Mouse (Mus musculus) kidney, embryonic 16.5 days (tissue): Measurements from ENCODE around the gene Cerkl. TPM values are rescaled to one million over a fixed set of nuclear protein-coding genes. Genes with fewer than 3 reads are reported as not detected.
A peak's percentile ranks its signal among the peaks of the same experiment; 100 is the strongest.

Source experiments
- ATAC-seq: fragments of 200-750 bp; cut with Nextera tagmentation; 2 replicates; pipeline ENCODE4 v1.8.0; 2017; ENCODE audit warnings: moderate TSS enrichment; ENCODE audit not compliant: low FRiP score, low TSS enrichment
- H3K27ac ChIP-seq: fragments of 300-500 bp; sonication (generic); 2 replicates; pipeline ENCODE4 v1.5.1; 2014; ENCODE audit warnings: low read length
- H3K27me3 ChIP-seq: fragments of 300-500 bp; sonication (generic); 2 replicates; pipeline ENCODE4 v1.6.1; 2014; ENCODE audit warnings: low read length, control low read depth, mixed read lengths; ENCODE audit not compliant: insufficient read depth
- H3K36me3 ChIP-seq: fragments of 300-500 bp; sonication (generic); 2 replicates; pipeline ENCODE4 v1.6.1; 2014; ENCODE audit warnings: low read length, control low read depth, mixed read lengths; ENCODE audit not compliant: insufficient read depth
- H3K4me1 ChIP-seq: fragments of 300-500 bp; sonication (generic); 2 replicates; pipeline ENCODE4 v1.6.1; 2014; ENCODE audit warnings: low read length, control low read depth, mixed read lengths; ENCODE audit not compliant: insufficient read depth
- H3K4me2 ChIP-seq: fragments of 300-500 bp; sonication (generic); replicated peaks from 2 replicates; pipeline ENCODE4 v1.6.1; 2014; ENCODE audit warnings: low read depth, low read length
- H3K4me3 ChIP-seq: fragments of 300-500 bp; sonication (generic); 2 replicates; pipeline ENCODE4 v1.5.1; 2014; ENCODE audit warnings: mild to moderate bottlenecking, low read length
- H3K9ac ChIP-seq: fragments of 300-500 bp; sonication (generic); replicated peaks from 2 replicates; pipeline ENCODE4 v1.6.1; 2014; ENCODE audit warnings: low read length
- H3K9me3 ChIP-seq: fragments of 300-500 bp; sonication (generic); 2 replicates; pipeline ENCODE4 v1.6.1; 2016; ENCODE audit warnings: low read length, control low read depth
- WGBS: fragments of 180-500 bp; shearing (Covaris S2); extraction: QIAGEN DNeasy Blood & Tissue Kit; methylation state at CpG from one replicate; pipeline ENCODE4 v1.1.7; 2014; 5-methylcytosine and 5-hydroxymethylcytosine counted together
- polyA plus RNA-seq: library from polyadenylated mRNA; unstranded; fragments of >200 nt; fragmentation: Nextera tagmentation; extraction: Ambion mirVana; gene quantifications from 2 replicates; pipeline ENCODE4 v1.2.1, GENCODE M21; 2015

Cerkl gene
- polyA plus RNA-seq, 1 experiment from 2014 or later: 1.8 TPM

- no peak for ATAC-seq
- Histone ChIP-seq H3K4me2 (no peak overlapping the region), H3K36me3 (no peaks in the 10 kb centered on the region), H3K9ac (no peak overlapping the region), H3K4me1 (no peaks in the 10 kb centered on the region), H3K27ac (no peak overlapping the region), H3K9me3 (no peaks in the 10 kb centered on the region), H3K4me3 (no peak overlapping the region), H3K27me3 (no peaks in the 10 kb centered on the region)
- 86% methylated on average over 7 of the region's 7 CpGs for WGBS
These were observed 42.1 kb downstream of the Cerkl start for GRCm38 (mm10) chr2:79414505-79414904.

GRCm38 (mm10) chr2:79410903-79411255, 45.7 kb downstream of the Cerkl start:
- Histone ChIP-seq H3K9me3 (no peaks in the 10 kb centered on the region), H3K4me1 (no peaks in the 10 kb centered on the region), H3K9ac (no peak overlapping the region), H3K4me2 (no peak overlapping the region), H3K4me3 (no peak overlapping the region), H3K36me3 (no peaks in the 10 kb centered on the region), H3K27me3 (no peaks in the 10 kb centered on the region), H3K27ac (peak overlapping the region; percentile 6; the same call in 1 of the 2 replicates)
- 63% methylated on average over 3 of the region's 3 CpGs for WGBS
- ATAC-seq: peak; percentile 59; the same call in 1 of the 2 replicates

GRCm38 (mm10) chr2:79410247-79410902, 46.2 kb downstream of the Cerkl start:
- Histone ChIP-seq H3K4me2 (no peak overlapping the region), H3K9ac (no peak overlapping the region; the same call in 1 of the 2 replicates), H3K4me3 (no peak overlapping the region), H3K9me3 (no peaks in the 10 kb centered on the region), H3K4me1 (no peaks in the 10 kb centered on the region), H3K36me3 (no peaks in the 10 kb centered on the region), H3K27me3 (no peaks in the 10 kb centered on the region), H3K27ac (peak overlapping the region; percentile 6; the same call in 1 of the 2 replicates)
- ATAC-seq: no peak
- 70% methylated on average over 15 of the region's 15 CpGs for WGBS

GRCm38 (mm10) chr2:79405661-79406405, 50.8 kb downstream of the Cerkl start:
- no peak for ATAC-seq
- no peaks in the 10 kb centered on the region for H3K4me1 ChIP-seq
- H3K27ac ChIP-seq: no peak overlapping the region
- no peaks in the 10 kb centered on the region for H3K27me3 ChIP-seq
- H3K4me2 ChIP-seq: no peak overlapping the region
- H3K9me3 ChIP-seq: no peaks in the 10 kb centered on the region
- no peaks in the 10 kb centered on the region for H3K36me3 ChIP-seq
- H3K9ac ChIP-seq: no peak overlapping the region
- no peak overlapping the region for H3K4me3 ChIP-seq
- 60% methylated on average over 5 of the region's 5 CpGs for WGBS

GRCm38 (mm10) chr2:79400045-79400444, 56.5 kb downstream of the Cerkl start:
- Histone ChIP-seq H3K4me3 (no peak overlapping the region), H3K9ac (no peak overlapping the region), H3K27me3 (no peaks in the 10 kb centered on the region), H3K4me1 (no peaks in the 10 kb centered on the region), H3K9me3 (no peaks in the 10 kb centered on the region), H3K36me3 (no peaks in the 10 kb centered on the region), H3K27ac (no peak overlapping the region), H3K4me2 (no peak overlapping the region)
- no peak for ATAC-seq
- 77% methylated on average over 4 of the region's 4 CpGs for WGBS

GRCm38 (mm10) chr2:79399234-79400000, 57.2 kb downstream of the Cerkl start:
- no peak for ATAC-seq

GRCm38 (mm10) chr2:79398831-79399230, 57.8 kb downstream of the Cerkl start:
- Histone ChIP-seq H3K36me3 (no peaks in the 10 kb centered on the region), H3K4me3 (no peak overlapping the region), H3K27me3 (no peaks in the 10 kb centered on the region), H3K9ac (no peak overlapping the region), H3K4me2 (no peak overlapping the region), H3K9me3 (no peaks in the 10 kb centered on the region), H3K4me1 (no peaks in the 10 kb centered on the region), H3K27ac (no peak overlapping the region)
- ATAC-seq: no peak
- 77% methylated on average over 5 of the region's 5 CpGs for WGBS

More at GRCm38 (mm10) chr2:79399234-79400000, 57.2 kb downstream of the Cerkl start:
- H3K36me3 ChIP-seq: no peaks in the 10 kb centered on the region
- H3K27ac ChIP-seq: no peak overlapping the region
- no peaks in the 10 kb centered on the region for H3K27me3 ChIP-seq
- H3K4me2 ChIP-seq: no peak overlapping the region
- no peak overlapping the region for H3K4me3 ChIP-seq
- no peaks in the 10 kb centered on the region for H3K4me1 ChIP-seq
- H3K9ac ChIP-seq: no peak overlapping the region
- no peaks in the 10 kb centered on the region for H3K9me3 ChIP-seq
- WGBS: 58% methylated on average over 8 of the region's 8 CpGs

GRCm38 (mm10) chr2:79398343-79398742, 58.2 kb downstream of the Cerkl start:
- no peak for ATAC-seq
- H3K4me3 ChIP-seq: no peak overlapping the region
- no peak overlapping the region for H3K9ac ChIP-seq
- H3K4me1 ChIP-seq: no peaks in the 10 kb centered on the region
- H3K27ac ChIP-seq: no peak overlapping the region
- H3K4me2 ChIP-seq: no peak overlapping the region
- no peaks in the 10 kb centered on the region for H3K9me3 ChIP-seq
- H3K27me3 ChIP-seq: no peaks in the 10 kb centered on the region
- 69% methylated on average over 2 of the region's 2 CpGs for WGBS
- H3K36me3 ChIP-seq: no peaks in the 10 kb centered on the region

GRCm38 (mm10) chr2:79397107-79397506, 59.5 kb downstream of the Cerkl start:
- H3K9ac ChIP-seq: no peak overlapping the region
- no peaks in the 10 kb centered on the region for H3K4me1 ChIP-seq
- WGBS: 62% methylated on average over 2 of the region's 2 CpGs
- H3K4me2 ChIP-seq: no peak overlapping the region
- H3K4me3 ChIP-seq: no peak overlapping the region
- ATAC-seq: no peak
- no peaks in the 10 kb centered on the region for H3K27me3 ChIP-seq
- H3K27ac ChIP-seq: no peak overlapping the region
- H3K36me3 ChIP-seq: no peaks in the 10 kb centered on the region
- no peaks in the 10 kb centered on the region for H3K9me3 ChIP-seq
